Mouse (Mus musculus) intestine, embryonic 14.5 days (tissue): ENCODE data around the gene Ncoa4. TPM values are rescaled to one million over a fixed set of nuclear protein-coding genes. Genes with fewer than 3 reads are reported as not detected.
"Not testable (repeated sequence)": the region's sequence is repeated elsewhere in the genome, so short reads cannot be mapped to it uniquely, and the experiment has no call there.

Source experiments
- ATAC-seq: fragments of 200-750 bp; cut with Nextera tagmentation; replicated peaks from 2 replicates; pipeline ENCODE4 v1.8.0; 2017; ENCODE audit warnings: low read depth, moderate number of reproducible peaks, moderate TSS enrichment, moderate library complexity; ENCODE audit not compliant: low FRiP score, low TSS enrichment
- DNase-seq: peaks from one replicate; pipeline ENCODE4 v3.0.0-alpha.2; 2018; ENCODE audit warnings: low spot score
- H3K27ac ChIP-seq: fragments of 300-500 bp; sonication (generic); 2 replicates; pipeline ENCODE4 v1.5.1; 2014; ENCODE audit warnings: low read depth, mild to moderate bottlenecking, control low read depth
- H3K27me3 ChIP-seq: fragments of 300-500 bp; sonication (generic); replicated peaks from 2 replicates; pipeline ENCODE4 v1.6.1; 2014; ENCODE audit warnings: low read length, control low read depth; ENCODE audit not compliant: control insufficient read depth, insufficient read depth
- H3K36me3 ChIP-seq: fragments of 300-500 bp; sonication (generic); 2 replicates; pipeline ENCODE4 v1.6.1; 2014; ENCODE audit warnings: low read length, control low read depth; ENCODE audit not compliant: control insufficient read depth, insufficient read depth
- H3K4me1 ChIP-seq: fragments of 300-500 bp; sonication (generic); replicated peaks from 2 replicates; pipeline ENCODE4 v1.6.1; 2014; ENCODE audit warnings: low read length, control low read depth, mixed read lengths; ENCODE audit not compliant: control insufficient read depth, insufficient read depth
- H3K4me2 ChIP-seq: fragments of 300-500 bp; sonication (generic); 2 replicates; pipeline ENCODE4 v1.6.1; 2014; ENCODE audit warnings: low read length
- H3K4me3 ChIP-seq: fragments of 300-500 bp; sonication (generic); 2 replicates; pipeline ENCODE4 v1.5.1; 2014; ENCODE audit warnings: low read depth, low read length, control low read depth, mixed read lengths
- H3K9ac ChIP-seq: fragments of 300-500 bp; sonication (generic); 2 replicates; pipeline ENCODE4 v1.6.1; 2014; ENCODE audit warnings: mild to moderate bottlenecking, low read length
- H3K9me3 ChIP-seq: fragments of 300-500 bp; sonication (generic); 2 replicates; pipeline ENCODE4 v1.6.1; 2016; ENCODE audit warnings: low read length, control low read depth; ENCODE audit not compliant: control insufficient read depth
- WGBS: fragments of 180-500 bp; shearing (Covaris S2); extraction: QIAGEN DNeasy Blood & Tissue Kit; methylation state at CpG from one replicate; pipeline ENCODE4 v1.1.7; 2014; 5-methylcytosine and 5-hydroxymethylcytosine counted together
- polyA plus RNA-seq: library from polyadenylated mRNA; unstranded; fragments of >200 nt; fragmentation: Nextera tagmentation; extraction: Ambion mirVana; gene quantifications from 2 replicates; pipeline ENCODE4 v1.2.1, GENCODE M21; 2014

Ncoa4 gene
- 125 TPM in 2 replicates for polyA plus RNA-seq

DNA sequence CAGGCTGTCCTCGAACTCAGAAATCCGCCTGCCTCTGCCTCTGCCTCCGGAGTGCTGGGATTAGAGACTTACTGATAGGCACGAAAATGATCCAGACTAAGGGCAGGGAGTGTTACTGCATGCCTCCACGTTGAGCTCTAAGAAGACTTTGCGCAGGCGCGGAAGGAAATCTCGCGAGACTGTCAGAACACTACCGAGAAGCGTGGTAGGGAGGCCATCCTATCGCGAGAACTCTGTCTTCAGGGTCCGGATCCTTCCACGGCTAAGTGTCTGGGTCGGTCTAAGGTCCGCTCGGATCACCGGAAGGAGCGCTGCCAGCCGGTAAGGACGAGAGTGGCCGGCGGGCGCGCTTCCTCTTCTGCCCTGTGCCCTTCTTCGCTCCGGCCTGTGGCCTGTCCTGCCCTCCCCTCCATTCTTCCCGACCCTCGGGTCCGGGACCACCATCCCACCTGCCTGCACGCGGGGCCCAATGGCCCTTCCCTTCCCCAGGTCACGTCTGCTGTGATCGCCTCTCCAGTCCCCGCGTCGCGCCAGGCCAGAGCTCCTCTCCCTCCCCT is at the start of gene Ncoa4:
Gene Ncoa4 (plus strand): TSS at position 176 of the 557 bp plus-strand sequence.
- Histone ChIP-seq H3K9me3 (no peaks in the 10 kb centered on the region), H3K27me3 (no peaks in the 10 kb centered on the region), H3K4me2 (peak within 1 kb of the TSS; percentile 72), H3K36me3 (no peaks in the 10 kb centered on the region), H3K9ac (peak within 1 kb of the TSS; percentile 87), H3K4me1 (peaks cover 16% of the 10 kb centered on the region), H3K27ac (peak within 1 kb of the TSS; percentile 79), H3K4me3 (peak within 1 kb of the TSS; percentile 82)
- WGBS: under 1% methylated on average over 40 of the region's 40 CpGs
- peak; percentile 98 for DNase-seq
- ATAC-seq: peak; percentile 93

DNA sequence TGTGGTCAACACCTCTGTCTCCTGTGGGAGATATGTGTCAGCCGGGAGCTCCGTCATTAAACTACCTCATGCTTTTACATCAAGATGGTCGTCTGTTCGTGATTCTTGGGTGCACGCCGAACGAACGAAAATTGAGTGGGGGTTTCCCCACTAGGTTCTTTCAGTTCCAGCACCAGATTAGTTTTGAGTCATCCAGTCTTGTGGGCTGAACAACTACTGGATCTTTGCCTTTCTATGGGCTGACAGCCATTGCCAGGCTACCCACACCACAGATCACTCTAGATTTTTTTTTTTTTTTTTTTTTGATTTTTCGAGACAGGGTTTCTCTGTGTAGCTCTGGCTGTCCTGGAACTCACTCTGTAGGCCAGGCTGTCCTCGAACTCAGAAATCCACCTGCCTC is 47.5 kb upstream of the Ncoa4 start:
- not testable (repeated sequence) for H3K9ac ChIP-seq, ATAC-seq, H3K9me3 ChIP-seq, H3K4me1 ChIP-seq, DNase-seq, H3K27me3 ChIP-seq, H3K27ac ChIP-seq, H3K4me2 ChIP-seq, H3K36me3 ChIP-seq, H3K4me3 ChIP-seq
- WGBS: 95% methylated on average over 10 of the region's 10 CpGs

DNA sequence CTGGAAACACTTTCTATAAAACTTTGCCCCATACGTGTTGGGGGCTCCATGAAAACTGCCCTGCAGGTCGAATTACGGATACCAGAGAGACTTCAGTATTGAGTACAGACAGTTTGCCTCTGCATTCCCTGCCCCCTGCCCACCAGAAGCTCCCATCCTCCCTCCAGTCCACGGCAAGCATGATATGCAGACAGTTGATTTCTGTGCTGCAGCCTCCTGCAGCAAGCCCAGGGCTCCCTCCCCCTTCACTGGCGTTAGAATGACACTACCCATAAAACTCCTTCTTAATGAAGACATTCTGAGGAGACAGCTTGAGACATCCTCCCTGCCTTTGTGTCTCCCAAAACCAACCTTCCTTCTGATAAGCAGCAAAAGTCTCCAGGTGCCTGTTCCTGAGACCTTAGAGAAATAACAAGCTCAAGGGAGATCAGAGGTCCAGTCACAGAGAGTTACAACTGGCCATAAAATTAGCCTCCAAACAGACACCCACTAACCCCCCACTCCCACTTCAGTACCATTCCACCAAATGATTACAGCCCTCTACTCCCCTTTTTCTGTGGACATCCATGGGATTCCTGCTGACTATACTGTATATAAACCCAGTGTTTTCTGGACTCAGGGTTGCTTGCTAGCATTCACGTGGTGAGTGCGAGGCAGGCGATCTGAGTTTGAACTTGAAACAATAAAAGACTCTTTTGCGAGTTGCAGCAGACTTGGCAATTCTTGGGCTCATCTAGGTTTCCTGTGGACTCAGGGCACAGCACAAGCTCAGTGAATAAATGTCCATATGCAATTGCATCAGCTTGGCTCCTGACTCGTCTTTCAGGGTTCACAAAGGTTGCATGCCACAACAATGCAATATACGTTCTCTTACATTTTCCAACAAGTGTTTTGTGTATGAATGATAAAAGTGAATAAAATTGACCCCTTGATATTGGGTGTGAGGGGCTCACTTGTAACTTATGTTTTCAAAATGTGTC is 38.4 kb upstream of the Ncoa4 start:
- Histone ChIP-seq H3K36me3 (no peaks in the 10 kb centered on the region), H3K4me1 (no peaks in the 10 kb centered on the region), H3K27ac (0 out of 2 replicates have a peak overlapping the region, but pooled peaks have one; percentile 2), H3K9ac (no peak overlapping the region), H3K4me3 (no peak overlapping the region), H3K9me3 (no peaks in the 10 kb centered on the region), H3K27me3 (no peaks in the 10 kb centered on the region), H3K4me2 (no peak overlapping the region)
- no peak for ATAC-seq
- no peak for DNase-seq
- 55% methylated on average over 11 of the region's 11 CpGs for WGBS

DNA sequence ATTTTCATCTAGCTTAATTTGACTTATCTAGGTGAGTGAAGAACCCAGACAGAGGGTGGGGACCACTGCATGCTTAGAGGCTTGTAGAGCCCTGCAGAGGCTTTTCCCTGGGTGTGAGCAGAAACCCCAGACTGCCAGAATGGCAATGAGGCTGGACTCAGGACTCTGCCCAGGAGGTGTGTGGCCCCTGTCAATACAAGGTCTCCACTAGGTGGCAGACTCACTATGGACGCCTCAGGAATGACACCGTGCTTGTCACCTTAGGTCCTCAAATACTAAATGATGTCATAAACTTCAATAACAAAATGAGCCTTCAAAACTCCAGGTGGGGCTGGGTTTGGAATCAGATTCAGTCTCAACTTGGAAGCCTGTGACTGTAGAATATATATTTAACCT is 37.7 kb upstream of the Ncoa4 start:
- Histone ChIP-seq H3K4me2 (no peak overlapping the region), H3K4me3 (no peak overlapping the region), H3K36me3 (no peaks in the 10 kb centered on the region), H3K27me3 (no peaks in the 10 kb centered on the region), H3K9ac (no peak overlapping the region), H3K4me1 (no peaks in the 10 kb centered on the region), H3K9me3 (no peaks in the 10 kb centered on the region), H3K27ac (0 out of 2 replicates have a peak overlapping the region, but pooled peaks have one; percentile 2)
- 49% methylated on average over 2 of the region's 2 CpGs for WGBS
- ATAC-seq (no peak), DNase-seq (no peak)

DNA sequence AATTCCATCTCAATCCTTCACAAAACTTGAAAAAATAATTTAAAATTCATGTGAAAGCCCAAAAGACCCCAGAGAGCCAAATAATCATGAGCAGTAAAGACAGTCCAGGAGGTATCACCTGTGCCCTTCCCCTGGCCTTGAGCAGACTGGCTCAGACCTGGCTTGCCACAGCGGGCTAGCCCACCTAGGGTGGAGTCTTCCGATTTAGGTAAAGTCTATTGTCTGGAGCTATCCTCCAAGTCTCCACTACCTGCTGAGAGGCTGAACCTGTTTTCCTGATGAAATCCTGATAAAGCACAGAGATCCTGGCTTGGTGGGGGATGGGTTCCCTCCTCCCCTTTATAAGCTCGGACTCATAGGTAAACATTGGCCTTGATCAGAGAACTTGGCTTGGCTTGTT is 35.4 kb upstream of the Ncoa4 start:
- Histone ChIP-seq H3K9ac (no peak overlapping the region), H3K27me3 (no peaks in the 10 kb centered on the region), H3K27ac (no peak overlapping the region), H3K9me3 (no peaks in the 10 kb centered on the region), H3K36me3 (no peaks in the 10 kb centered on the region), H3K4me3 (no peak overlapping the region), H3K4me2 (no peak overlapping the region), H3K4me1 (no peaks in the 10 kb centered on the region)
- no peak for ATAC-seq
- 64% methylated on average over 3 of the region's 3 CpGs for WGBS
- DNase-seq: no peak

DNA sequence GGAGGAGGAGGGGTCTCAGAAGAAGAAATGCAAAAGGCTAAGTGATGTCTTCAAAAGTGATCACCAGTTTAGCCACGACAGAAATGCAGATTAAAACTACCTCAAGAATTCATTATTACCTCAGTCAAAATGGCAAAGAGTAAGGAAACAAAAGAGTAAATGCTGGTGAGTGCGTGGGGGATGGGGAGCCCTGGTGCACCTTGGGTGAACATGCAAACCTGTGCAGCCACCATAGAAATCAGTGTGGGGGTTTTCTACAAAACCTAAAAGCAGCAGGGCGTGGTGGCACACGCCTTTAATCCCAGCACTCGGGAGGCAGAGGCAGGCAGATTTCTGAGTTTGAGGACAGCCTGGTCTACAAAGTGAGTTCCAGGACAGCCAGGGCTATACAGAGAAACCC is 34.4 kb upstream of the Ncoa4 start:
- H3K4me3 ChIP-seq, H3K4me1 ChIP-seq, H3K9me3 ChIP-seq, H3K9ac ChIP-seq, H3K27ac ChIP-seq, DNase-seq, H3K36me3 ChIP-seq, H3K27me3 ChIP-seq, ATAC-seq, H3K4me2 ChIP-seq: not testable (repeated sequence)
- WGBS: 89% methylated on average over 5 of the region's 5 CpGs

DNA sequence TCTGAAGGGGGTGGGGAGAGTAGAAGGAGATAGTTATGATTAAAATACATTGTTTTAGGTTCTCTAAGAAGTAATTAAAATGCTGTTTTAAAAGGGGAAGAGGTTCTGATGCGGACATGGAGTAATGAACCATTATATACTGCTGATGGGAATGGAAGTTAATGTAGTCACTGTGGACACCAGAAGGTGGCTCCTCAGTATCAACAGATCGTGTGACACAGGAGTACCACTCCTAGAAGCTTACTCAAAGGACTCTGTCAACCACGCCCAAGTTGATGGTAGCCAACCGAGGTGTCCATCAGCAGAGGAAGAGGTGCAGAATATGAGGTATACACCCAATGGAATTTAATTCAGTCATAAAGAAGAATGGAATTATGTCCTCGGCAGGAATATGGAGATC is 31.3 kb upstream of the Ncoa4 start:
- ATAC-seq (no peak), DNase-seq (no peak)
- no peak overlapping the region for H3K9ac ChIP-seq
- H3K9me3 ChIP-seq: no peaks in the 10 kb centered on the region
- no peaks in the 10 kb centered on the region for H3K4me1 ChIP-seq
- H3K4me2 ChIP-seq: no peak overlapping the region
- H3K27ac ChIP-seq: no peak overlapping the region
- no peaks in the 10 kb centered on the region for H3K36me3 ChIP-seq
- WGBS: 78% methylated on average over 5 of the region's 5 CpGs
- H3K27me3 ChIP-seq: no peaks in the 10 kb centered on the region
- H3K4me3 ChIP-seq: no peak overlapping the region

DNA sequence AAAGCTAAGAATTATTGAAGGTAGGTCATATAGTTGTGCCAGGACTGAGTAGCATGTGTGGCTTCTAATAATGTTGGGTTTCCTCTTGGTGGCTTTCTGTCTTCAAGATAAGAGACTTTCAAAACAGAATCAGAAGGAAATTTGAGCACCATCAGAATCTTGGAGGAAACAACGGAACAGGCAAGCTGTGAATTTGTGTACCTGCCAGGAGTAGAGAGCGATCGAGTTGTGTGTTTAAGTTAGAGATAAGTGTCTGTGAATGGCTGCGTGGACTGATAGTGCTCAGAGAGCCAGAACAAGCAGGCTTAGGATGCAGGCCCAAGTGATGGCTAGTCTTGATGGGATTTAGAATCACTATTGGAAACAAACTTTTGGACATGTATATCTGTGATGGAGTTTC is 27.8 kb upstream of the Ncoa4 start:
- no peak overlapping the region for H3K4me2 ChIP-seq
- H3K4me1 ChIP-seq: peaks cover 10% of the 10 kb centered on the region; the same call in 1 of the 2 replicates
- DNase-seq: no peak
- WGBS: 51% methylated on average over 4 of the region's 4 CpGs
- no peak overlapping the region for H3K9ac ChIP-seq
- H3K4me3 ChIP-seq: no peak overlapping the region
- ATAC-seq: no peak
- H3K27me3 ChIP-seq: no peaks in the 10 kb centered on the region
- no peak overlapping the region for H3K27ac ChIP-seq
- H3K9me3 ChIP-seq: no peaks in the 10 kb centered on the region
- no peaks in the 10 kb centered on the region for H3K36me3 ChIP-seq
